Mouse (Mus musculus) ES-E14 (cell line): ENCODE results near the gene Tmem109. TPM values are rescaled to one million over a fixed set of nuclear protein-coding genes. Genes with fewer than 3 reads are reported as not detected.

Experiments used
- DNase-seq: peaks from one replicate; pipeline ENCODE4 v3.0.0-alpha.2; 2013; ENCODE audit warnings: low read depth, low spot score
- H3K27ac ChIP-seq: 2 replicates; pipeline ENCODE4 v1.5.1; 2012; ENCODE audit warnings: low read depth, mild to moderate bottlenecking, low read length, moderate library complexity, mixed read lengths; ENCODE audit not compliant: poor library complexity, insufficient read depth, severe bottlenecking
- H3K36me3 ChIP-seq: 2 replicates; pipeline ENCODE4 v1.6.1; 2012; ENCODE audit warnings: mild to moderate bottlenecking, low read length, moderate library complexity, mixed read lengths; ENCODE audit not compliant: control insufficient read depth, poor library complexity, insufficient read depth, severe bottlenecking
- H3K4me1 ChIP-seq, 2 experiments: fragments of 150-350 bp in 1 of 2; sonication (generic) in 1 of 2; 2 replicates each; pipeline ENCODE4 v1.6.1; 2012; ENCODE audit warnings: low read length in 2 of 2, mild to moderate bottlenecking in 1 of 2, mixed read lengths in 1 of 2; ENCODE audit not compliant: control insufficient read depth in 2 of 2, insufficient read depth in 2 of 2, poor library complexity in 1 of 2
- H3K4me3 ChIP-seq, 2 experiments: fragments of 150-350 bp in 1 of 2; sonication (generic) in 1 of 2; 2 replicates each; pipeline ENCODE4 v1.5.1; 2012; ENCODE audit warnings: low read length in 2 of 2, low read depth in 1 of 2, mild to moderate bottlenecking in 1 of 2, mixed read lengths in 1 of 2; ENCODE audit not compliant: insufficient read depth in 1 of 2, poor library complexity in 1 of 2, severe bottlenecking in 1 of 2
- H3K9ac ChIP-seq: 2 replicates; pipeline ENCODE4 v1.6.1; 2012; ENCODE audit warnings: low read depth, mild to moderate bottlenecking, low read length, mixed read lengths; ENCODE audit not compliant: poor library complexity, insufficient read depth, severe bottlenecking
- H3K9me3 ChIP-seq: fragments of 150-350 bp; sonication (generic); 2 replicates; pipeline ENCODE4 v1.6.1; 2012; ENCODE audit warnings: low read depth, mild to moderate bottlenecking, low read length; ENCODE audit not compliant: control insufficient read depth, insufficient read depth
- CHD2 ChIP-seq: IDR thresholded peaks from 2 replicates; pipeline ENCODE4 v1.6.1; 2014; ENCODE audit warnings: mild to moderate bottlenecking, low read depth, low read length, inconsistent platforms
- HCFC1 ChIP-seq: IDR thresholded peaks from 2 replicates; pipeline ENCODE4 v1.6.1; 2012; ENCODE audit warnings: low read length, inconsistent platforms, borderline replicate concordance; ENCODE audit not compliant: insufficient read depth
- MAFK ChIP-seq: IDR thresholded peaks from 2 replicates; pipeline ENCODE4 v1.6.1; 2014; ENCODE audit warnings: mild to moderate bottlenecking, low read depth, low read length, inconsistent platforms; ENCODE audit not compliant: insufficient read depth
- ZC3H11A ChIP-seq: IDR thresholded peaks from 2 replicates; pipeline ENCODE4 v1.6.1; 2012; ENCODE audit warnings: low read depth, mild to moderate bottlenecking, inconsistent platforms, low read length, borderline replicate concordance
- ZNF384 ChIP-seq: IDR thresholded peaks from 2 replicates; pipeline ENCODE4 v1.6.1; 2012; ENCODE audit warnings: low read depth, low read length, inconsistent platforms
- in situ Hi-C, 2 experiments: fragments of 600-800 bp; cut with MboI; formaldehyde crosslinking; loops; one replicate each; pipeline ENCODE4 v1.15.1; 2025; ENCODE audit warnings: low sequenced_read_pairs in 2 of 2, inconsistent platforms in 1 of 2; ENCODE audit not compliant: unreplicated experiment in 2 of 2
- total RNA-seq: library from RNA; depleted of rRNA; stranded (reverse); fragments of 300-350 nt; gene quantifications from 2 replicates; pipeline ENCODE4 v1.2.3, GENCODE M21; 2012; rRNA removed

The Tmem109 gene
- total RNA-seq, 1 experiment = 25.3 TPM

DNA sequence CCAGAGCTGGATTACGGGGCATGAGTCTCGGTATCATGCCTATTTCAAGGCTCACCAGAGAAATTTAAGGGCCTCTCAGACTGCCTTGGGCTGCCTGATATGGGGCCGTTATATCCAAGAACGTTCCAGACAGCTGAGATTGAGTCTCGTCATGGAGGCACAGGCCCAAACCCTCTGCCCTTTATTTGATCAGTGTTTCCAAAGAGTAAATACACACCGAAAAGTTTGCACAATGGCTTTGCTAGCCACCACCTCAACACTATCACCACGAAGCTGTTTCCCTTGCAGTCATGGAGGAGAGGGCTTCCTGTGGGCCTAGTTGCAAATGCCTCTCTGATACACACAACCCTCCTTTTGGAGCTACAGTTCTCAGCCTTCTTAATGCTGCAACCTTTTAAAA lies 57.7 kb downstream of the Tmem109 start:
- no peak for DNase-seq
- in situ Hi-C loops = no loop called here
- no peaks in the 10 kb centered on the region for H3K9me3 ChIP-seq
- TF ChIP-seq ZC3H11A = no peak
- no peak for TF ChIP-seq HCFC1
- no peak for TF ChIP-seq CHD2
- TF ChIP-seq MAFK = no peak
- TF ChIP-seq ZNF384 = no peak
- H3K27ac ChIP-seq = no peak overlapping the region
- peaks cover 2 to 5% of the 10 kb centered on the region in 2 experiments; a peak in 2 of 4 replicates for H3K4me1 ChIP-seq
- no peak overlapping the region for H3K4me3 ChIP-seq
- no peaks in the 10 kb centered on the region for H3K36me3 ChIP-seq
- H3K9ac ChIP-seq = no peak overlapping the region

DNA sequence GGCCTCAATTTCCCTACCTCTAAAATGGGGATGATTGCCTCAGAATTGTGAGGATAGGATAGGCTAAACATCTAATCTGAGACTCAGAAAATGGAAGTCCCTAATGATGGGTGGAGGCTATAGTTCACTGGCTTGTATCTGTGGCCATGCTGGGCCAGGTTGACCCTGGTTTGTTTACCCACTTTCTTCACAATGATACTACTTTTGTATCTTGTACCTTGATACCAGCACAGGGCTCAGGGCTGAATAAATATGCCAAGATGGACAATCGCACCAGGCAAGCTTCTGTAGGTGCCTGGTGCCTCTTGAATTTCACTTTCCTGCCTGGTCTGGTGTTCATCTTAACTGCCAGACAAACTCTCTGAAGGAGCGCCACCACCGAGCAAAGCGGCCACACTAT lies 59.3 kb downstream of the Tmem109 start:
- Histone ChIP-seq H3K9ac (no peak overlapping the region), H3K36me3 (no peaks in the 10 kb centered on the region), H3K4me1 (peaks cover 2 to 9% of the 10 kb centered on the region in 2 experiments; a peak in 2 of 4 replicates), H3K27ac (no peak overlapping the region), H3K4me3 (no peak overlapping the region), H3K9me3 (no peaks in the 10 kb centered on the region)
- DNase-seq = no peak
- TF ChIP-seq ZNF384 (no peak), MAFK (no peak), CHD2 (no peak), ZC3H11A (no peak)
- in situ Hi-C loops = no loop called here

DNA sequence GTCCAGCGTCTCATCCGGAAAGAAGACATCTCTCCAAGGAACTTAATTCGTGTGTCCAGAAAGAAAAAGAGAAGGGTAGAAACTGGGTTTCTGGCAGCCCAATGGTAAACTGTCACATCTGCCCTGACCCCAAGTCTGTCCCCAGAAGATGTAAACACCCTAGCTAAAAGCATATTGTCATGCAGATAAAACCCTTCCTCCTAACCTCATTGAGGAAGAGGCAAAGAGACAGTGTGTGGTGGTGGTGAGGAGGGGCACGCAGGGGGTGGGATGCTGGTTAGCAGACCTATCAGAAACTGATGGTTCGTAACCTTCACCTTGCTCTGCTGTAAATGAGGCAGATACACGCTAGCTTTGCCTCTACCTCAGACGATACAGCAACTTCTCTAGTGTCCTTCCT lies 60.5 kb downstream of the Tmem109 start:
- no peaks in the 10 kb centered on the region for H3K36me3 ChIP-seq
- in situ Hi-C loops = no loop called here
- H3K9me3 ChIP-seq = no peaks in the 10 kb centered on the region
- no peak overlapping the region for H3K9ac ChIP-seq
- no peak overlapping the region for H3K27ac ChIP-seq
- peaks cover 2 to 9% of the 10 kb centered on the region in 2 experiments; a peak in 2 of 4 replicates for H3K4me1 ChIP-seq
- H3K4me3 ChIP-seq = no peak overlapping the region
- TF ChIP-seq ZNF384 = no peak
- TF ChIP-seq ZC3H11A = no peak
- TF ChIP-seq CHD2 = no peak
- no peak for TF ChIP-seq HCFC1
- TF ChIP-seq MAFK = no peak
- no peak for DNase-seq

Other genes starting within 250 kb of the Tmem109 start
- gene Vwce, start 247.8 kb downstream of the Tmem109 start, total RNA-seq = 0.49 and 0.63 TPM in 2 replicates
- gene Pga5, start 203.9 kb downstream of the Tmem109 start, total RNA-seq = 3.1 and 4.9 TPM in 2 replicates
- 6.2 and 6.6 TPM in 2 replicates for gene Vps37c, start 193.3 kb downstream of the Tmem109 start, total RNA-seq
- not detected in 2 replicates for gene Cd5, start 143.0 kb downstream of the Tmem109 start, total RNA-seq
- 3.4 and 4.9 TPM in 2 replicates for gene Cd6, start 51.9 kb downstream of the Tmem109 start, total RNA-seq
- gene Slc15a3, start 42.3 kb downstream of the Tmem109 start, total RNA-seq = 2.2 and 5.6 TPM in 2 replicates
- 41.4 and 84.8 TPM in 2 replicates for gene Tmem132a, start 12.1 kb downstream of the Tmem109 start, total RNA-seq
- 121 and 146 TPM in 2 replicates for gene Prpf19, start 13.2 kb upstream of the Tmem109 start, total RNA-seq
- 0.09 TPM in 1 of 2 replicates, not detected in the other for gene Zp1, start 38.6 kb upstream of the Tmem109 start, total RNA-seq
- 0.67 and 1.1 TPM in 2 replicates for gene Ptgdr2, start 55.2 kb upstream of the Tmem109 start, total RNA-seq
- gene Ccdc86, start 67.3 kb upstream of the Tmem109 start, total RNA-seq = 25.7 and 29.1 TPM in 2 replicates
- 6.2 and 8.3 TPM in 2 replicates for gene Ms4a10, start 92.7 kb upstream of the Tmem109 start, total RNA-seq
- 0.32 TPM in 1 of 2 replicates, not detected in the other for gene Ms4a15, start 111.2 kb upstream of the Tmem109 start, total RNA-seq
- gene Ms4a18, start 136.0 kb upstream of the Tmem109 start, total RNA-seq = not detected in 2 replicates
- gene Ms4a8a, start 199.1 kb upstream of the Tmem109 start, total RNA-seq = not detected in 2 replicates
- gene 1700017D01Rik, start 248.9 kb upstream of the Tmem109 start, total RNA-seq = not detected in 2 replicates